Mouse (Mus musculus) CH12.LX (cell line): ENCODE data around the gene AW209491.

Experiments
- CHD1 ChIP-seq: IDR thresholded peaks from 2 replicates; pipeline ENCODE4 v1.6.1; 2012; ENCODE audit warnings: low read depth, low read length, improper control_type of control experiment, inconsistent platforms
- JUND ChIP-seq: conservative IDR thresholded peaks from 2 replicates; pipeline ENCODE4 v1.6.1; 2011; ENCODE audit warnings: low read depth, low read length, improper control_type of control experiment
- MAZ ChIP-seq: IDR thresholded peaks from 2 replicates; pipeline ENCODE4 v1.6.1; 2012; ENCODE audit warnings: low read depth, mild to moderate bottlenecking, inconsistent platforms, low read length, improper control_type of control experiment, moderate library complexity
- NELFE ChIP-seq: IDR thresholded peaks from 2 replicates; pipeline ENCODE4 v1.6.1; 2011; ENCODE audit warnings: low read depth, low read length, improper control_type of control experiment
- POLR2A ChIP-seq: IDR thresholded peaks from 2 replicates; pipeline ENCODE4 v1.6.1; 2011; ENCODE audit warnings: low read depth, mild to moderate bottlenecking, improper control_type of control experiment, low read length
- SIN3A ChIP-seq: IDR thresholded peaks from 2 replicates; pipeline ENCODE4 v1.6.1; 2012; ENCODE audit warnings: low read length, improper control_type of control experiment, inconsistent platforms
- USF1 ChIP-seq: IDR thresholded peaks from 2 replicates; pipeline ENCODE4 v1.6.1; 2014; ENCODE audit warnings: low read depth, mild to moderate bottlenecking, inconsistent platforms, low read length, improper control_type of control experiment
- ZMIZ1 ChIP-seq: IDR thresholded peaks from 2 replicates; pipeline ENCODE4 v1.6.1; 2012; ENCODE audit warnings: low read depth, mild to moderate bottlenecking, inconsistent platforms, low read length, improper control_type of control experiment

DNA sequence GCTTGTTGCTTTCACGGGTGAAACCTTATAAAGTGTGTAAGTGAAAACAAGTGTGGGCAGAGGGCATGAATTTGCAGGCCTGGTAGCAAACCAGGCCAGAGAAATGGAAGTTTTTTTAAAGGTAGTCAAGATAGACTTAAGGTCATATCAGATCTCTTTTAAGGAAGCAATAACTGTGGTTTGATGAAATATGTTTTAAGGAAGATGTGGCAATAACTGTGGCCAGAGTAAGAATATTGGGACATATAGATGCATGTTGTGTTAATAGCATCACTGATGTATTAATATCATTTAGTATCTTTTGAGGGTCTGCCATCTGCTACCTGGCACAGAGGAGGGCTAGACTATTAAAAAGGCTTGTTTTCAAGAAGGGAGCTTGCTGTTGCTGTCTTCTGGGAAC is 10.0 kb downstream of the AW209491 start:
- TF ChIP-seq USF1: no peak
- TF ChIP-seq CHD1: no peak
- TF ChIP-seq SIN3A: no peak
- TF ChIP-seq ZMIZ1: no peak
- TF ChIP-seq POLR2A: no peak
- no peak for TF ChIP-seq JUND
- TF ChIP-seq NELFE: no peak
- TF ChIP-seq MAZ: no peak
